Mouse (Mus musculus) heart, postnatal 0 days (tissue): Measurements from ENCODE around the gene Cd19.
"Not testable (repeated sequence)": the region's sequence is repeated elsewhere in the genome, so short reads cannot be mapped to it uniquely, and the experiment has no call there.

Experiments used
- CTCF ChIP-seq: IDR thresholded peaks from 2 replicates; pipeline ENCODE4 v1.5.1; 2016; ENCODE audit warnings: antibody characterized with exemption, control low read depth, low read depth
- EP300 ChIP-seq: IDR thresholded peaks from 2 replicates; pipeline ENCODE4 v1.6.1; 2016; ENCODE audit warnings: antibody characterized with exemption, low read depth

DNA sequence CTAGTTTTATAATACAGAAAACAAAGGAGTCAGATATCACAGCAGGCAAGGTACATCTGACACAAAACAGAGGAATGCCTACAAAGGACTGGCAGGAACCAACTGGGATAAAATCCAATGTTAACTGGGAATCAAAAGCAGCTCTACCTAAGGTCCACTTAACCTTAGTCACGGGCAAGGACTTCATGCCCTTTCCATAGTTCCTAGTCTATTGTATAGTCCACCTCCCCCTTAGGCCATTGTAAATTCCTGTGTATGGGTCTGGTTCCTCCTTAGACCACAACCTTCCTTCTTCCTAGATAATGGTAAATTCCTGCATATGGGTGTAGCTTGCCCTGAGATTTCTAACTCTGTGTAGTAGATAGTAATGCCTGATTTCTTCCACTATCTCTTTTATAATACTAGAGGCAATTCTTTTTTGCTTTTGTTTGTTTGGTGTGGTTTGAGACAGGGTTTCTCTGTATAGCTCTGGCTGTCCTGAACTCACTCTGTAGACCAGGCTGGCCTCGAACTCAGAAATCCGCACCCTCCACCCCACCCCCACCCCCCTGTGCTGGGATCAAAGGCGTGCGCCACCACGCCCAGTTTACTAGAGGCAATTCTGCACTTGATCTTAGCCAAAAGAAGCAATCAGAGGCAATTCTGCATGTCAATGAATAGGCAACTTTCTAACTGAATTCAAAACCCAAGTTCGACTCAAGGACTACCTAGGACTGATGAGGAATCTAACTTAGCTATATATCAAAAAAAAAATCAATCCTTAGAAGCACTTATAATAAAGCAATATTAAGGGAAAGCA is 22.4 kb downstream of the Cd19 start:
- not testable (repeated sequence) for TF ChIP-seq CTCF, EP300
